Mouse (Mus musculus): ENCODE measurements at regions not wholly inside any gene's neighbourhood (a gene's known extent, or its start where the extent isn't known, plus 50 kb on each side); places are given as distances from the start of the nearest gene placed in this dataset.

DNA sequence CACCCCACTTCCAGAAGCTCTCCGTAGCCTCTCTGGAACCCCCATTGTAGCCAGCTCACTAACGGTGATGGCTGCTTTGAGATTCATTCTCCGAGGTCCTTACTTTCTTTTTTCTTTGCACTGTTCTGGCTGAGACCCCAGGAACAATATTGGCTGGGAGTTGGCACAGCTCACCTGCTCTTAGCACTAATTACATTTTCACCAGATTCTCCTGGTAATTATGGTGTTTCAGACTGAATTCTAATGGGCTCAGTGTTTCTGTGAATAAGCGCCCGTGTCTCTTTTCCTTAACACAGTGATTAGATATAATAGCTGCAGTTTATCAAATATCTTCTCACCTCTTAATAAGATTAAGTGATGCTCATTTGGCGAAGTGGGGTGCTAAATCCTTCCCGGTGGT, 509.2 kb upstream of the Adamts16 start:
- no peak for DNase-seq (ENCODE audit: low spot score in 2 of 2)

GRCm38 (mm10) chr13:71342921-71343320, 501.3 kb upstream of the Adamts16 start:
- DNase-seq (ENCODE audit: low spot score in 2 of 2), result no peak

DNA sequence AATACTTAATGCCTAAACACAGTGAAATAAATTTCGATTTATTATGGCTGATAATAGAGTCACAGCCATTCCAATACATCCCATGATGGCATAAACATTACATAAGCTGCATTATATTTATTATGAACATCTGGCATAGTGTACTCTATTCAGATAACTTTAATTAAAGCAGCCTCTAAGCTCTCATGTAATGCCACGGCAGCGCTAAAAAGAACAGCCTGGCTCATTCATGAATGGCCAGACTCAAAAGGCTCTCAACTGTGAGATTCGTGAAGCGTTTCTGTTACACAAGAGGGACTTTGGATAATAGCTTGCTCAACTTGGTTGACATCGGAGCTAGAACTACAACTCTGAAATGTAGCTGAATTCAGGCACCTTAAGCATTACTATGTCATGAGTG, 497.1 kb upstream of the Adamts16 start:
- no peak for DNase-seq (ENCODE audit: low spot score in 2 of 2)

DNA sequence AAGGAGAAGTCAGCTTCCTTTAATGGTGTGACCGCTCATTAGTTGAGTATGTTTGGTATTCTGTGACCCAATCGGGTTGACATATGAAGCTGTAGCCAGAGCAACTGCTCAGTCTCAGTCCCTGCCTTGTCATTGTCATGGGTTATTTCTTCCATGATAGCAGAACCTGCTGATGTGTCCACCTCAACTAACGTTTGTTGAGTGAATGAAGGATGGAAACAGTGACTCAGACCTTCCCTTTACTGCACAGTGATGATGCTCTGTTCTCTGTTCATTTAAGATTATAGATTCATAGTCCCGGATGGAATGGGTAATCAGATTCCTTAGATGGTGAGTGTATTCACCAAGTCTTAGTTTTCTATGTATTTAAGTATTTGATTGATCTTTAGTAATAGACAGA, 493.3 kb upstream of the Adamts16 start:
- DNase-seq (ENCODE audit: low spot score in 2 of 2), result no peak

DNA sequence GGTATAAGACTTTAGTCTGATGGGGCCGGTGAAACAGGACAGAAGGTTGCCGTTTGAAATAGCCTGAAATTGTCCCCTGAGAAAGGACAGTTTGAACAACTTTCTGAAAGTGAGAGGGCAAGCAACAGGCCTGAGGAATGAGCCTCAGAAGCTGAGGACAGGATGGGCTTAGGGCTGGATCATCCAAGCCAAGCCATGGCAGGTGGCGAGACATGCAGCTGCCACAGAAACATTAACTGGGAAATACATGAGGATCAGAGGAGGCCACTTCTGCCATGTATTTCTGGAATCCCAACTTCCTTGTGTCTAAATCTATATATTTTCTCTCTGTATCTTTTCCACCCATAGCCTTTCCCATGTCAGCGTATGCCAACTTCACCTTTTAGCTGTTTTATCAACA, 491.5 kb upstream of the Adamts16 start:
- no peak for DNase-seq (ENCODE audit: low spot score in 2 of 2)

DNA sequence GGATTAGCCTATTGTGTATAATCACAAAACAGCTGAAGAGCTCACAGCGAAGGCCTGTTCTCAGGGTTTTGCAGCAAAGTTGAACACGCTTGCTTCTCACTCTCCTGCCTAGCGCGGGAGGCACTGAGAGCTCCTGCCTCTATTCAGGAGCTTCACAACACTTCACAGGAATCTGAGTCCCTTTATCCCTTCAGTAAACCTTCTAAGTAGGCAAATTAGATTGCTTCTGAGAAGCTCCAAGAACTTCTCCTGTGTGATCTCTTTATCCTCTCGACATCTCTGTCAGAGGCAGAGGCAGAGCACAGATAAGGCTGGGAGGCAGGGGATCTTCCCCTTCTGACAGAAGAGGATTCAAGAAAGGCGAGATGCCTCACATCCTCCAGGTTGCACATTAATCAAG, 488.7 kb upstream of the Adamts16 start:
- no peak for DNase-seq (ENCODE audit: low spot score in 2 of 2)

DNA sequence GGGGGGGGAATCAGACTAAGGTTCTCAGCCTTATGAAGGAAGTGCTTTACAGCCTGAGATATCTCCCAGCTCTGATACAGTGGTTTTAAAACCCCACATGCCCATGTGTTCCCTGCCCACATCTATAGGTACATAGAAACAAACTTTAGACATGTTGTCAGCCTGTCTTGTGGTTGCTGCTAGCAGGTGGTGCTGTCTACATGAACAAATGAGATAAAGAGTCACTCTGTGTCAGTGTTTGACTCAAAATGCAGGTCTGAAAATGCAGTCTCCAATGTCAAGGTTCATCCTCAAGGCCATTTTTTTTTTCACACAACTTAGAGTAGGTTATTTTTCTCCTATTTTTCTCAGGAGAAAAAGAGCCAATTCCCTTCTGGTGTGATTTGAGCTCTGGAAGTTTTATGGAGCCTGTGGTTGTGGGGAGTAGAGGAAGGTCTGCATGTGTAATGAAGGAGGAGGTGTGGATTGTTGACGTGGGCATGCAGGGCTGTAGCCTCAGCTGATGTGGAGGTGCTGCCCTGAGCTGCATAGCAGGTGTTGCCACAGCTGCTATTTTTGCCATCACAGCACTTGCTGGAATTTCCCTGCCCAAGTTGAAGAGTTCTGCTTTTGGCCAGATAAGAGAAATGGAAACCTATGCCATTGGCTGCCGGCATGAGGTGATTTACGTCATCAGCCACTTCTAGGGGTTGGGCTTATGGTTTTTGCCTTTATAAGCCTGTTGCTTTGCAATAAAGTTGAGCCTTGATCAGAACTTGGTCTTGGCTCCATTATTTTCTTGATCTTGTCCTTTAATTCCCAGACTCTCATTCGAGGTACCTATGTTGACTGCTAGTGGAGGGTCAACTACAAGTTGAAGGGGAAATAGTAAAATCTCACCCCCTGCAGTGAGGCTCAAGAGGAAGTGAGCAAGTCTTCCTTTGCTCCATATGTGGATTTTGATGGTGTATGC, 486.5 kb upstream of the Adamts16 start:
- no peak for DNase-seq (ENCODE audit: low spot score in 2 of 2)

GRCm38 (mm10) chr13:71320489-71320888, 478.9 kb upstream of the Adamts16 start:
- DNase-seq (ENCODE audit: low spot score in 2 of 2), result no peak

DNA sequence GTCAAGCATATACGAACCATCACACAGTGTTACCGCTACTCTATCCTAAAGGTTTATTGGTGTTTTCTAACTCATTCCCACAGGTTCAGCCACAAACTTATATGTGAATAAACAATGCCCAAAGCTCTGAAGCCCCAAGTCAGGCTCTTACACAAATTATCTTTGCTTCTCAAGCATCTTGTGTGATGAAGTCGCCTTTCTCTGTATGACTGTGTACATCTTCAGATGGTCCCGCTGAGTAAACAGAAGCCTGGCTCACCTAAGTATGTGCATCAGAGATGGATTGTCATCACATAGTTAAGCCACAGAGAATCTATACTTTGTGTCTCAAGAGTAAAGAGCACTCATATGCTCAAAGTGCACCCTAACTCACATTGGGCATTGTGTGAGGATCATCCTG, 462.3 kb upstream of the Adamts16 start:
- DNase-seq (ENCODE audit: low spot score in 2 of 2), result no peak

DNA sequence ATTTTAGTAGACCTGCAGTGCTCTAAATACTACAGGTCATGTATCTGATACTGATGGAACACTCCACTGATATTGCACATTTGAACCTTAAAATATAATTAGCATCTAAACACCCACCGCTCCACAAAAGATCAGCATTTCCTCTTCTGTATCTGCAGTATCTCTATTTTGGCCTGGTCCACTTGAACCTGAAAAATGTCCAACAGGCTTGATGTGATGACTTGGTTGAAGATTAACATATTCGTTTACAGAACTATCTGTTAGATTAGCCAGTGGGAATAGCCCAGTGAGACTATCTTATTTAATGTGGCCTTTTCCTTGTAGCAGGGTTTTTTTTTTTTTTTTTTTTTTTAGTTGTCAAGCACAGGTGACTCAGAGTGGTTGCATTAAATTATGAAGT, 434.4 kb upstream of the Adamts16 start:
- DNase-seq (ENCODE audit: low spot score in 2 of 2), result no peak

DNA sequence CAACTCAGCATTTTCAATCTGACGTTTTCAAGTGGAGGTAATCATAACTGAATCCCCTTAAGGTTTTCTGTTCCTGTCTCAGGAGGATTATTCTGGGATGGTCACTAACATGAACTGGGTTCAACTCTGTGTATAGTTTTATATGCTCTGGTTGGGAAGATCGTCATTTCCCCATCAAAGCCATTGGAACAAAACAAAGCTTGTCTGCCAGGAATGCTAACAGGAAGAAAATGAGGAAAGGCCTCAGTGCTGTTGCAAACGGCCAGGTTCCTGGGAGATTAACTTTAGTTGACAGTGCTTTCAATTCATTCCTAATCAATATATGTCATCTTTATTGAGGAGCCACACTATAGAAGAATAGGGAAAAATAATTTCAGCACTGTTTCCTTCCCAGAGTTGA, 432.5 kb upstream of the Adamts16 start:
- no peak for DNase-seq (ENCODE audit: low spot score in 2 of 2)

DNA sequence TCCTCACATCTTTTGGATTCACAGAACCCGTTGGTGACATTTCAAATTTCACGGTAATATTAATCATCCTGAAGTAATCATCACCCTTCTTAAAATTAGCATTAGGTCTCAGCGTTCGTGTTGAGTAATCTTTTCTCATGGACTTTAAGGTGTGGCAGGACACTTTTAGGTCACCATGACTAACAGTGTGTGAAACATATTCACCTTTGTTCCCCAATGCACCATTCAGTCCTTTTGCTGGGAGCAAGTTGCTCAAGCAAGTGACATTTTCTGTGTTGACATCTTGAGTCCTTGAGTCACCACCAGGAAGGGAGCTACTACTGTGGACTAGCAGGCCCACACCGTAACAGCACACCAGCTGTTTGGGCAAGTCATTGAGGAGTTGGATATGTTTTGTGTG, 431.9 kb upstream of the Adamts16 start:
- DNase-seq (ENCODE audit: low spot score in 2 of 2), result no peak

GRCm38 (mm10) chr13:71273067-71273466, 431.5 kb upstream of the Adamts16 start:
- no peak for DNase-seq (ENCODE audit: low spot score in 2 of 2)

DNA sequence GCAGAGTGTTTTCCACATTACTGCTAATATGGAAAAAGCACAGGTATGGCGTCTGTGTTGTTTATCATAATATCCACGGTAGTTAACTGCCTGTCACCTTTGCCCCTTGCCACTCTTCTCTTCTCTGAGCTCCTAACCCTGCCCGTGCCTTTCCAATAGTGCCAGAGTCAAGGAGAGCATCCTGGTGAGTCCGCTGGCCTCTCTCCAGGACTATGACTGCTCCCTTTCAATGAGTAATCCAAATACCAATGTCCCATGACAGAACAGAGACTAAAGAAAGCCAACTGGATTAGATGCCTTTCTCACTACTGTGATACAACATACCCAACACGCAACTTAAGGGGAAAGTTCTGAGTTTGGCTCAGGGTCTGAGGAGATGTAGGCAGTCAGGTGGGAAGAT, 430.8 kb upstream of the Adamts16 start:
- no peak for DNase-seq (ENCODE audit: low spot score in 2 of 2)

GRCm38 (mm10) chr13:71271727-71272418, 430.3 kb upstream of the Adamts16 start:
- no peak for DNase-seq (ENCODE audit: low spot score in 2 of 2)

GRCm38 (mm10) chr13:71270370-71270769, 428.8 kb upstream of the Adamts16 start:
- DNase-seq (ENCODE audit: low spot score in 2 of 2), result no peak

- no peak for DNase-seq (ENCODE audit: low spot score in 2 of 2)
Measured at GRCm38 (mm10) chr13:71269496-71269895, 427.9 kb upstream of the Adamts16 start.

DNA sequence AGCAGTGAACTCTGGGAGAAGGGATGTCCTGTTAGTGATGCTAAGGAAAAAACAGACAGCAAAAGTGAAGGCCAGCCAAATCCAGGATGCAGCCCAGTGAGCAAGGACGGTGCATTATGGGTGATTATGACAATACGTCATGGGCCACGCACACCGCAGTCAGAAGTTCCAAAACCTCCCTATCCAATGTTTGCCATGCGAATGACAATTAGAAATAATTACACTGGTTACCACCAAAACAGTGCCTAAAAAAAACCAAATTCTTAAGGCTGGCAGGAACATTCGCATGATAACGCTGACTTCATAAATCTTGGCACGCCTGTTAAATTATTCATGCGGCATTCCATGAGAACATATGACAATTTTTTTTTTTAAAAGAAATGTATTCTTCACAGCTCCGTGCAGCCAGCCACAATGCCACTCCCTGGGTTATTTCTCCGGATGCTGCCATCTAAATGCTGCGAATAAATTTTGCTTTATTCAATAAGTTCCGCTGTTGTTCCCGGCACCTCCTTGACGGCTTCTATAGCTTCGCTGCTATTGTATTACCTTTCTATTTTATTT, 421.8 kb upstream of the Adamts16 start:
- no peak for DNase-seq (ENCODE audit: low spot score in 2 of 2)

DNA sequence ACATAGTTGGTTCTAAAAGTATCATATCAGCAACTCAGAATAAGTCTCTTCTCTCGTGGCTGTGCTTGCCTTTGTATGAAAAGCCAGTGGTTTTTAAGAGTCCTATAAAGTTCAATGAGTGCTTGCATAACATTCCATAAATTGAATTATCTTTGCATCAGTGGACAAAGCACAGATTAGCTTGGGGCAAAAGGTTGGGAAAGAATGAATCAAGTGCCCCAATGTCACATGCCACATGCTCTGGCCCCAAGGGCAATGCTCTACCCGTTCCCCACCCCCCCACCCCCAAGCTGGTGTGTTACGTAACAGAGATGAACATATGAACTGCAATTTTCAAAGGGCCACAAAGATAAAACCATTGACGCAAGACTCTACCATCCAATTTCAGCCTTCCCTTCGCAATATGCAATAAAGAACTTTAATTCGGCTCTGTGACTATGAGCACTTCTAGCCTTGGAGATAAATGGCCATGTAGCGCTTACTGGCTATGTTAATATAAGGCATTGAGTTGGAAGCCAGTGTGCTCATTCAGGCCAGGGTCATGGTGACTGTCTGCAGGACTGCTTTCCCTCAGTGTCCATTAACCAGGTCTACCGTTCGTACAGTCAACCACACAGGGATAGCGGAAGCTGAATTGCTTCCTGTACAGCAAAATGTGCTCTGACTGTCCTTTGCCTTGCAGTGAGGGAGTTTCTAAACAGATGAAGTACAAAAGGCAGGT, 421.1 kb upstream of the Adamts16 start:
- no peak for DNase-seq (ENCODE audit: low spot score in 2 of 2)

- DNase-seq (ENCODE audit: low spot score in 2 of 2), result no peak
Measured at GRCm38 (mm10) chr13:71254016-71254415, 412.4 kb upstream of the Adamts16 start.

- peak in 1 of 2 experiments; percentile 6 for DNase-seq (ENCODE audit: low spot score in 2 of 2)
Measured at GRCm38 (mm10) chr13:71248261-71249031, 406.8 kb upstream of the Adamts16 start.

All from right cerebral cortex, adult 2 months (tissue).